Mouse (Mus musculus): ENCODE measurements around the gene Zfp174. TPM values are rescaled to one million over a fixed set of nuclear protein-coding genes. Genes with fewer than 3 reads are reported as not detected.
"Not testable (repeated sequence)": the region's sequence is repeated elsewhere in the genome, so short reads cannot be mapped to it uniquely, and the experiment has no call there.

The Zfp174 gene
- total and polyA plus RNA-seq, 2 experiments = 0.73 to 1.3 TPM

DNA sequence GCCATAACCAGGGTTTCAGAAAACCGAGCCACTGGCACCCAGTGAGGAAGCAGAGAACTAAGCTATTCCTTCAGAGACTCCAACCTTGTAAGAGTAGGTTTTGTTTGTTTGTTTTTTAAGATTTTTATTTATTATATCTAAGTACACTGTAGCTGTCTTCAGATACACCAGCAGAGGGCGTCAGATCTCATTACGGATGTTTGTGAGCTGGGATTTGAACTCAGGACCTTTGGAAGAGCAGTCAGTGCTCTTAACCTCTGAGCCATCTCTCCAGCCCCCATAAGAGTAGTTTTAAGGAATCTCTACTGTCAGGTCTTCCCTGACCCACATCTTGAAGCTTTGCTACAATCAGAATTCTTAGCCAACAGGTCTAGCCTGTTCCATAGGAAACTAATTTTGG is 1.3 kb downstream of the Zfp174 start:
- no peak for DNase-seq (ENCODE audit: extremely low read depth, low read depth, low spot score)
- TF ChIP-seq POLR2A (IDR thresholded peaks at IDR 0.05; ENCODE audit: extremely low read depth, insufficient read depth, low read length) (no peak), CTCF (IDR thresholded peaks at IDR 0.05; ENCODE audit: low read depth, low read length) (no peak)
- no peak overlapping the region for H3K27ac ChIP-seq (replicated peaks; ENCODE audit: insufficient read depth, low read depth, low read length)
- H3K9ac ChIP-seq (ENCODE audit: low read depth, low read length) = no peak overlapping the region
- H3K27me3 ChIP-seq (ENCODE audit: control insufficient read depth, insufficient read depth, low read length) = no peaks in the 10 kb centered on the region
- H3K79me2 ChIP-seq (ENCODE audit: control insufficient read depth, insufficient read depth, low read length) = no peaks in the 10 kb centered on the region
- WGBS = 83% methylated on average over 3 of the region's 3 CpGs
- no peaks in the 10 kb centered on the region for H3K36me3 ChIP-seq (ENCODE audit: control insufficient read depth, insufficient read depth, low read length)
- no peak overlapping the region for H3K4me3 ChIP-seq (ENCODE audit: insufficient read depth, low read depth, low read length)
- H3K4me1 ChIP-seq (ENCODE audit: control insufficient read depth, insufficient read depth, low read length) = peaks cover 7% of the 10 kb centered on the region

DNA sequence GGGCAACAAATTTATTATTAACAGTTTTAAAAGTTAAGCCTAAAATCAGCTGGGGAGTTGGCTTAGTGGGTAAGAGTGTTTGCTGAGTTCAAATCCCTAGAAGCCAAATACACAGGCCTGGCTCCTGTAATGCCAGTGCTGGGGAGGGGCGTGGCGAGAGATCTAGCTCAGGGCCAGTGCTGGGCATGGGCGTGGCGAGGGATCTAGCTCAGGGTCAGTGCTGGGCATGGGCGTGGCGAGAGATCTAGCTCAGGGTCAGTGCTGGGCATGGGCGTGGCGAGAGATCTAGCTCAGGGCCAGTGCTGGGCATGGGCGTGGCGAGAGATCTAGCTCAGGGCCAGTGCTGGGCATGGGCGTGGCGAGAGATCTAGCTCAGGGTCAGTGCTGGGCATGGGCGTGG is 4.2 kb downstream of the Zfp174 start:
- not testable (repeated sequence) for H3K27ac ChIP-seq (replicated peaks; ENCODE audit: insufficient read depth, low read depth, low read length); H3K27me3 ChIP-seq (ENCODE audit: control insufficient read depth, insufficient read depth, low read length); H3K9ac ChIP-seq (ENCODE audit: low read depth, low read length); H3K79me2 ChIP-seq (ENCODE audit: control insufficient read depth, insufficient read depth, low read length); DNase-seq (ENCODE audit: extremely low read depth, low read depth, low spot score); H3K4me1 ChIP-seq (ENCODE audit: control insufficient read depth, insufficient read depth, low read length); H3K36me3 ChIP-seq (ENCODE audit: control insufficient read depth, insufficient read depth, low read length); H3K4me3 ChIP-seq (ENCODE audit: insufficient read depth, low read depth, low read length)
- 97% methylated on average over 13 of the region's 13 CpGs for WGBS

DNA sequence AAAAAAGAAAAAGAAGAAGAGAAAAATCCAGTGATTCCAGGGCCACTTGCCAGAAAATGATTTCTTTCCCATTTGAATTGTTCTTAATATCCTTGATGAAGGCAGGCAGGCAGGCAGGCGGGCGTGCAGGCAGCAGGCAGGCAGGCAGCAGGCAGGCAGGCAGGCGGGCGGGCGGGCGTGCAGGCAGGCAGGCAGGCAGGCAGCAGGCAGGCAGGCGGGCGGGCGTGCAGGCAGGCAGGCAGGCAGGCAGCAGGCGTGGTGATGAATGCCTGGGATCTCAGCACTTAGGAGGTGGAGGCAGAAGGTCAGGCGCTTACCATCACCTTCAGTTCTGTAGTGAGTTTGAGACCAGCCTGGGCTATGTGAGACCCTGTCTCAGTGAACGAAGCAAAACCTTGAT is 5.5 kb downstream of the Zfp174 start:
- WGBS = 97% methylated on average over 12 of the region's 12 CpGs

DNA sequence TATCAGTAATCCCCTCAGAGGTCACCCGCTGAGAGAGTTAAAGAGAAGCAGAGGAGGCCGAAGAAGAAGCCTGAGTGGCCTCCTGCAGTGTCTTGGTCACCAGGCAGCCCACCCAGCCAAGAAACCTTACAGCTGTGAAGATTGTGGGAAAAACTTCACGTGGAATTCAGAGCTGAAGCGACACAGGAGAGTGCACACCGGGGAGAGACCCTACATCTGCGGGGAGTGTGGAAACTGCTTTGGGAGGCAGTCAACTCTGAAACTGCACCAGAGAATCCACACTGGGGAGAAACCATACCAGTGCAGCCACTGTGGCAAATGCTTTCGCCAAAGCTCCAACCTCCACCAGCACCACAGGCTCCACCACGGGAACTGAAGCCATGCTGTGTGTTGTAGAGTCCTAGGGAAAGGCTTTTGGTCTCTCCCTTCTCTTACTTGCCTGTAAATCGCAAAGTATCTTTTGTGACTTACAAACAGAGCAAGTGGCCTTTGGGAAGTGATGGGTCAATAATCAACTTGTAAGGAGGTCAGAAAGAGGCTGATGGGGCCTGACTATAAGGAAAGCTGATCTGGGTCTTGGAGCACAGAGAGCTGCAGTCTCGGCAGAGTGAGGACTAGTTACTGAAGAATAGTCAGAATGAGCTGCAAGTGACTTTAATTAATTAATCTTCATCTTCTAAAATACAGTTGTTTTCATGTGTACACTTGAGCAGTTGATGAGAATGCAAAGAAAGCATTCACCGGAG is 7.5 kb downstream of the Zfp174 start:
- Histone ChIP-seq H3K36me3 (ENCODE audit: control insufficient read depth, insufficient read depth, low read length) (no peaks in the 10 kb centered on the region; the same call in none of the 2 replicates), H3K27ac (replicated peaks; ENCODE audit: insufficient read depth, low read depth, low read length) (no peak overlapping the region), H3K79me2 (ENCODE audit: control insufficient read depth, insufficient read depth, low read length) (no peaks in the 10 kb centered on the region), H3K4me3 (ENCODE audit: insufficient read depth, low read depth, low read length) (no peak overlapping the region), H3K27me3 (ENCODE audit: control insufficient read depth, insufficient read depth, low read length) (no peaks in the 10 kb centered on the region), H3K4me1 (ENCODE audit: control insufficient read depth, insufficient read depth, low read length) (no peaks in the 10 kb centered on the region), H3K9ac (ENCODE audit: low read depth, low read length) (no peak overlapping the region)
- WGBS = 84% methylated on average over 11 of the region's 11 CpGs
- TF ChIP-seq CTCF (IDR thresholded peaks at IDR 0.05; ENCODE audit: low read depth, low read length) (no peak), POLR2A (IDR thresholded peaks at IDR 0.05; ENCODE audit: extremely low read depth, insufficient read depth, low read length) (no peak)
- DNase-seq (ENCODE audit: extremely low read depth, low read depth, low spot score) = no peak

More for the DNA sequence above, 5.5 kb downstream of the Zfp174 start:
- H3K4me3 ChIP-seq (ENCODE audit: insufficient read depth, low read depth, low read length) = no peak overlapping the region
- TF ChIP-seq POLR2A (IDR thresholded peaks at IDR 0.05; ENCODE audit: extremely low read depth, insufficient read depth, low read length) (no peak), CTCF (IDR thresholded peaks at IDR 0.05; ENCODE audit: low read depth, low read length) (no peak)
- no peaks in the 10 kb centered on the region for H3K27me3 ChIP-seq (ENCODE audit: control insufficient read depth, insufficient read depth, low read length)
- H3K4me1 ChIP-seq (ENCODE audit: control insufficient read depth, insufficient read depth, low read length) = peaks cover 3% of the 10 kb centered on the region; the same call in 1 of the 2 replicates
- no peak overlapping the region for H3K9ac ChIP-seq (ENCODE audit: low read depth, low read length)
- H3K79me2 ChIP-seq (ENCODE audit: control insufficient read depth, insufficient read depth, low read length) = no peaks in the 10 kb centered on the region
- H3K27ac ChIP-seq (replicated peaks; ENCODE audit: insufficient read depth, low read depth, low read length) = no peak overlapping the region
- H3K36me3 ChIP-seq (ENCODE audit: control insufficient read depth, insufficient read depth, low read length) = no peaks in the 10 kb centered on the region; the same call in 1 of the 2 replicates
- DNase-seq (ENCODE audit: extremely low read depth, low read depth, low spot score) = no peak

DNA sequence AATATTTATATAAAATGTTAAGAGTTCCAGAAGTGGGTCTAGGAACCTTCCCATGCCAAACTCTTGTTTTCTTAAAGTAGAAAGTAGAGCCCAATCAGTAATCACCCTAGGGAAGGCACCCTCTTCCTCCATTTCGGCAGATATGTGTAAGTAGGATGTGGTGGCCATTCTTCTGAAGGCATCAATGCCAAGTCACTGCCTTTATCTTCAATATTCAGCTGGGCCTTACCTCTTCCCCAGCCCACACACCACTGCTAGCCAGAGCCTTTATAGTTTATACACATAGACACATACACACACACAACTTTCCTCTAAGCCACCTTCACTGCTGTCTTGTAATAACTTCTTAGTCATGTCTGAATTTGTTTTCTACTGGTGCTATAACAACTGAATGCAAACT is 8.7 kb downstream of the Zfp174 start:
- no peak overlapping the region for H3K9ac ChIP-seq (ENCODE audit: low read depth, low read length)
- no peaks in the 10 kb centered on the region for H3K4me1 ChIP-seq (ENCODE audit: control insufficient read depth, insufficient read depth, low read length)
- no peak for DNase-seq (ENCODE audit: extremely low read depth, low read depth, low spot score)
- H3K79me2 ChIP-seq (ENCODE audit: control insufficient read depth, insufficient read depth, low read length) = no peaks in the 10 kb centered on the region
- WGBS = 83% methylated on average over 1 of the region's 1 CpGs
- H3K36me3 ChIP-seq (ENCODE audit: control insufficient read depth, insufficient read depth, low read length) = no peaks in the 10 kb centered on the region; the same call in none of the 2 replicates
- H3K27ac ChIP-seq (replicated peaks; ENCODE audit: insufficient read depth, low read depth, low read length) = no peak overlapping the region
- H3K4me3 ChIP-seq (ENCODE audit: insufficient read depth, low read depth, low read length) = no peak overlapping the region
- H3K27me3 ChIP-seq (ENCODE audit: control insufficient read depth, insufficient read depth, low read length) = no peaks in the 10 kb centered on the region
- TF ChIP-seq CTCF (IDR thresholded peaks at IDR 0.05; ENCODE audit: low read depth, low read length) = no peak
- no peak for TF ChIP-seq POLR2A (IDR thresholded peaks at IDR 0.05; ENCODE audit: extremely low read depth, insufficient read depth, low read length)

DNA sequence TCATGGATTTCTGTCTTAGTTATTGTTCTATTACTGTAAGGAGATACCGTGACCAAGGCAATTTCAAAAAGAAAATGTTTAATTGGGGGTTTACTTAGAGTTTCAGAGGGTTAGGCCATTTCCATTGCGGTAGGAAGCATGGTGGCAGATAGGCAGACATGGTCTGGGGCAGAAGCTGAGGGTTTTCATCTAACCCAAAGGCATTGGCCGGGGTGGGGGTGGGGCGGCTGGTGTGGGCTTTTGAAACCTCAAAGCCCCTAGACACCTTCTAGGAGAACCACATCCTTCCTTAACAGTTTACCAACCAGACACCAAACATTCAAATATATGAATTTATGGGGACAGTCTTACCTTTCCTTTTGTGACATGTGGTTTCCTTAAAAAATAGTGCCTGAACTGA is 12.2 kb downstream of the Zfp174 start:
- TF ChIP-seq CTCF (IDR thresholded peaks at IDR 0.05; ENCODE audit: low read depth, low read length) = no peak
- no peak for TF ChIP-seq POLR2A (IDR thresholded peaks at IDR 0.05; ENCODE audit: extremely low read depth, insufficient read depth, low read length)

More for the DNA sequence above, 12.2 kb downstream of the Zfp174 start:
- no peaks in the 10 kb centered on the region for H3K27me3 ChIP-seq (ENCODE audit: control insufficient read depth, insufficient read depth, low read length)
- H3K36me3 ChIP-seq (ENCODE audit: control insufficient read depth, insufficient read depth, low read length) = peaks cover 5% of the 10 kb centered on the region
- no peak overlapping the region for H3K4me3 ChIP-seq (ENCODE audit: insufficient read depth, low read depth, low read length)
- H3K27ac ChIP-seq (replicated peaks; ENCODE audit: insufficient read depth, low read depth, low read length) = no peak overlapping the region
- H3K79me2 ChIP-seq (ENCODE audit: control insufficient read depth, insufficient read depth, low read length) = no peaks in the 10 kb centered on the region
- DNase-seq (ENCODE audit: extremely low read depth, low read depth, low spot score) = no peak
- H3K9ac ChIP-seq (ENCODE audit: low read depth, low read length) = no peak overlapping the region
- H3K4me1 ChIP-seq (ENCODE audit: control insufficient read depth, insufficient read depth, low read length) = no peaks in the 10 kb centered on the region
- WGBS = 93% methylated on average over 4 of the region's 4 CpGs
